Mouse (Mus musculus) MEL (cell line): ENCODE data around the gene Impdh2. TPM values are rescaled to one million over a fixed set of nuclear protein-coding genes. Genes with fewer than 3 reads are reported as not detected.

Experiments
- DNase-seq: peaks from one replicate; pipeline ENCODE4 v3.0.0; 2011; ENCODE audit warnings: low read depth, low spot score
- H3K27ac ChIP-seq: 2 replicates; pipeline ENCODE4 v1.5.1; 2012; ENCODE audit warnings: low read depth, mild to moderate bottlenecking, control low read depth, low read length, moderate library complexity; ENCODE audit not compliant: control insufficient read depth
- H3K27me3 ChIP-seq, 2 experiments: fragments of 150-350 bp in 1 of 2; sonication (generic) in 1 of 2; 2 replicates each; pipeline ENCODE4 v1.6.1; 2012; ENCODE audit warnings: low read length in 2 of 2, mild to moderate bottlenecking in 2 of 2, improper control_type of control experiment in 1 of 2, moderate library complexity in 1 of 2; ENCODE audit not compliant: insufficient read depth in 2 of 2, control insufficient read depth in 1 of 2
- H3K36me3 ChIP-seq, 2 experiments: 2 replicates each; pipeline ENCODE4 v1.6.1; 2012 to 2014; ENCODE audit warnings: low read length in 2 of 2, improper control_type of control experiment in 1 of 2, inconsistent platforms in 1 of 2, mild to moderate bottlenecking in 1 of 2; ENCODE audit not compliant: insufficient read depth in 2 of 2, control insufficient read depth in 1 of 2
- H3K4me1 ChIP-seq, 2 experiments: fragments of 150-350 bp in 1 of 2; sonication (generic) in 1 of 2; 2 replicates each; pipeline ENCODE4 v1.6.1; 2012; ENCODE audit warnings: low read length in 2 of 2, improper control_type of control experiment in 1 of 2, mild to moderate bottlenecking in 1 of 2; ENCODE audit not compliant: insufficient read depth in 2 of 2, control insufficient read depth in 1 of 2
- H3K4me3 ChIP-seq, 2 experiments: fragments of 150-350 bp in 1 of 2; sonication (generic) in 1 of 2; 2 replicates each; pipeline ENCODE4 v1.5.1; 2012; ENCODE audit warnings: low read depth in 2 of 2, low read length in 2 of 2, mild to moderate bottlenecking in 2 of 2, moderate library complexity in 2 of 2, control low read depth in 1 of 2, improper control_type of control experiment in 1 of 2; ENCODE audit not compliant: control insufficient read depth in 1 of 2, insufficient read depth in 1 of 2
- H3K79me2 ChIP-seq: 2 replicates; pipeline ENCODE4 v1.6.1; 2012; ENCODE audit warnings: mild to moderate bottlenecking, low read length, moderate library complexity; ENCODE audit not compliant: control insufficient read depth, poor library complexity, insufficient read depth
- H3K9ac ChIP-seq: 2 replicates; pipeline ENCODE4 v1.6.1; 2012; ENCODE audit warnings: low read depth, mild to moderate bottlenecking, control low read depth, low read length, moderate library complexity; ENCODE audit not compliant: control insufficient read depth, poor library complexity, severe bottlenecking
- H3K9me3 ChIP-seq: fragments of 150-350 bp; sonication (generic); replicated peaks from 2 replicates; pipeline ENCODE4 v1.6.1; 2012; ENCODE audit warnings: mild to moderate bottlenecking, low read length, improper control_type of control experiment, moderate library complexity; ENCODE audit not compliant: insufficient read depth
- BHLHE40 ChIP-seq: IDR thresholded peaks from 2 replicates; pipeline ENCODE4 v1.6.1; 2012; ENCODE audit warnings: low read depth, mild to moderate bottlenecking, inconsistent platforms, low read length, improper control_type of control experiment, borderline replicate concordance
- CHD1 ChIP-seq: IDR thresholded peaks from 2 replicates; pipeline ENCODE4 v1.6.1; 2012; ENCODE audit warnings: low read depth, mild to moderate bottlenecking, inconsistent platforms, low read length, improper control_type of control experiment
- CHD2 ChIP-seq: IDR thresholded peaks from 2 replicates; pipeline ENCODE4 v1.6.1; 2011; ENCODE audit warnings: low read length, improper control_type of control experiment
- CTCF ChIP-seq, 3 experiments: IDR thresholded peaks in 2 of 3; conservative IDR thresholded peaks in 1 of 3; 2 replicates each; pipeline ENCODE4 v1.5.1; 2011 to 2012; ENCODE audit warnings: low read length in 3 of 3, low read depth in 2 of 3, mild to moderate bottlenecking in 2 of 3, improper control_type of control experiment in 1 of 3, inconsistent platforms in 1 of 3, mixed read lengths in 1 of 3, moderate library complexity in 1 of 3; ENCODE audit not compliant: control insufficient read depth in 1 of 3, insufficient read depth in 1 of 3, poor library complexity in 1 of 3, severe bottlenecking in 1 of 3
- E2F4 ChIP-seq: IDR thresholded peaks from 2 replicates; pipeline ENCODE4 v1.6.1; 2011; ENCODE audit warnings: low read depth, low read length, improper control_type of control experiment, borderline replicate concordance
- ELF1 ChIP-seq: IDR thresholded peaks from 2 replicates; pipeline ENCODE4 v1.6.1; 2014; ENCODE audit warnings: low read depth, mild to moderate bottlenecking, inconsistent platforms, low read length, improper control_type of control experiment, moderate library complexity
- GABPA ChIP-seq: IDR thresholded peaks from 2 replicates; pipeline ENCODE4 v1.6.1; 2012; ENCODE audit warnings: low read depth, mild to moderate bottlenecking, inconsistent platforms, low read length, improper control_type of control experiment, moderate library complexity
- GATA1 ChIP-seq: IDR thresholded peaks from 2 replicates; pipeline ENCODE4 v1.6.1; 2011; ENCODE audit warnings: low read depth, low read length, improper control_type of control experiment
- HCFC1 ChIP-seq: IDR thresholded peaks from 2 replicates; pipeline ENCODE4 v1.6.1; 2012; ENCODE audit warnings: low read depth, mild to moderate bottlenecking, inconsistent platforms, low read length, improper control_type of control experiment, moderate library complexity
- MAFK ChIP-seq: IDR thresholded peaks from 2 replicates; pipeline ENCODE4 v1.6.1; 2011; ENCODE audit warnings: low read depth, mild to moderate bottlenecking, low read length, improper control_type of control experiment, borderline replicate concordance
- MAX ChIP-seq: IDR thresholded peaks from 2 replicates; pipeline ENCODE4 v1.6.1; 2011; ENCODE audit warnings: low read length, improper control_type of control experiment
- MAZ ChIP-seq: IDR thresholded peaks from 2 replicates; pipeline ENCODE4 v1.6.1; 2012; ENCODE audit warnings: low read depth, mild to moderate bottlenecking, inconsistent platforms, low read length, improper control_type of control experiment
- MEF2A ChIP-seq: IDR thresholded peaks from 2 replicates; pipeline ENCODE4 v1.6.1; 2014; ENCODE audit warnings: low read depth, mild to moderate bottlenecking, inconsistent platforms, low read length, improper control_type of control experiment; ENCODE audit not compliant: poor library complexity, insufficient replicate concordance, severe bottlenecking; ENCODE audit errors: extremely low read depth
- MXI1 ChIP-seq: IDR thresholded peaks from 2 replicates; pipeline ENCODE4 v1.6.1; 2011; ENCODE audit warnings: mild to moderate bottlenecking, low read depth, low read length, improper control_type of control experiment
- MYC ChIP-seq: IDR thresholded peaks from 2 replicates; pipeline ENCODE4 v1.6.1; 2011; ENCODE audit warnings: low read depth, mild to moderate bottlenecking, low read length, improper control_type of control experiment, moderate library complexity
- NELFE ChIP-seq: IDR thresholded peaks from 2 replicates; pipeline ENCODE4 v1.6.1; 2011; ENCODE audit warnings: low read depth, low read length, improper control_type of control experiment
- POLR2A ChIP-seq, 2 experiments: IDR thresholded peaks; 2 replicates each; pipeline ENCODE4 v1.6.1; 2011 to 2012; ENCODE audit warnings: low read length in 2 of 2, mild to moderate bottlenecking in 2 of 2, control low read depth in 1 of 2, improper control_type of control experiment in 1 of 2, low read depth in 1 of 2, moderate library complexity in 1 of 2; ENCODE audit not compliant: control insufficient read depth in 1 of 2, insufficient read depth in 1 of 2, poor library complexity in 1 of 2
- POLR2AphosphoS5 ChIP-seq: IDR thresholded peaks from 2 replicates; pipeline ENCODE4 v1.6.1; 2012; ENCODE audit warnings: low read depth, borderline replicate concordance, mild to moderate bottlenecking, inconsistent platforms, low read length, moderate library complexity, mixed read lengths
- RAD21 ChIP-seq: IDR thresholded peaks from 2 replicates; pipeline ENCODE4 v1.6.1; 2011; ENCODE audit warnings: mild to moderate bottlenecking, low read depth, low read length, improper control_type of control experiment
- SIN3A ChIP-seq: IDR thresholded peaks from 2 replicates; pipeline ENCODE4 v1.6.1; 2012; ENCODE audit warnings: low read length, improper control_type of control experiment, inconsistent platforms
- SMC3 ChIP-seq: IDR thresholded peaks from 2 replicates; pipeline ENCODE4 v1.6.1; 2011; ENCODE audit warnings: low read depth, low read length, improper control_type of control experiment
- TAL1 ChIP-seq: IDR thresholded peaks from 2 replicates; pipeline ENCODE4 v1.6.1; 2012; ENCODE audit warnings: mild to moderate bottlenecking, inconsistent platforms, low read length, moderate library complexity, mixed read lengths
- TBP ChIP-seq: IDR thresholded peaks from 2 replicates; pipeline ENCODE4 v1.8.0; 2011; ENCODE audit warnings: low read depth, low read length, improper control_type of control experiment
- UBTF ChIP-seq: IDR thresholded peaks from 2 replicates; pipeline ENCODE4 v1.6.1; 2012; ENCODE audit warnings: low read depth, mild to moderate bottlenecking, inconsistent platforms, low read length, improper control_type of control experiment, moderate library complexity, borderline replicate concordance; ENCODE audit not compliant: insufficient read depth
- USF1 ChIP-seq: IDR thresholded peaks from 2 replicates; pipeline ENCODE4 v1.6.1; 2014; ENCODE audit warnings: low read depth, mild to moderate bottlenecking, inconsistent platforms, low read length, improper control_type of control experiment, moderate library complexity
- ZC3H11A ChIP-seq: IDR thresholded peaks from 2 replicates; pipeline ENCODE4 v1.6.1; 2012; ENCODE audit warnings: low read depth, mild to moderate bottlenecking, inconsistent platforms, low read length, improper control_type of control experiment
- ZKSCAN1 ChIP-seq: IDR thresholded peaks from 2 replicates; pipeline ENCODE4 v1.6.1; 2012; ENCODE audit warnings: low read depth, mild to moderate bottlenecking, inconsistent platforms, low read length, improper control_type of control experiment, moderate library complexity
- ZNF384 ChIP-seq: IDR thresholded peaks from 2 replicates; pipeline ENCODE4 v1.6.1; 2012; ENCODE audit warnings: low read depth, mild to moderate bottlenecking, inconsistent platforms, low read length, improper control_type of control experiment
- polyA plus RNA-seq, 2 experiments: library from polyadenylated mRNA; stranded (reverse) in 1 of 2; unstranded in 1 of 2; fragments of >175 nt in 1 of 2; fragments of >200 nt in 1 of 2; gene quantifications; 2 replicates each; pipeline versions ENCODE4 v1.2.1 to v1.2.4; 2012; ENCODE audit warnings: low replicate concordance in 2 of 2, low read depth in 1 of 2; ENCODE audit not compliant: insufficient read length in 2 of 2, insufficient read depth in 1 of 2, missing spikeins in 1 of 2
- total RNA-seq: library from RNA; depleted of rRNA; stranded (reverse); fragments of 300-350 nt; gene quantifications from 2 replicates; pipeline ENCODE4 v1.2.3, GENCODE M21; 2012

Gene Impdh2
- total and polyA plus RNA-seq, 3 experiments, result 519 to 550 TPM; not detected in 1

GRCm38 (mm10) chr9:108570207-108570896 is 10.3 kb downstream of the Impdh2 start:
- H3K79me2 ChIP-seq, result peaks cover 28% of the 10 kb centered on the region
- peaks cover 0 to 12% of the 10 kb centered on the region in 2 experiments for H3K36me3 ChIP-seq
- peak overlapping the region; percentile 59 to 67 for H3K4me3 ChIP-seq
- H3K4me1 ChIP-seq, result peaks cover 0 to 24% of the 10 kb centered on the region in 2 experiments; a peak in 3 of 4 replicates
- TF ChIP-seq TBP (no peak), ZKSCAN1 (no peak; the same call in 1 of the 2 replicates), HCFC1 (peak; percentile 33; the same call in 1 of the 2 replicates), MEF2A (no peak), ZNF384 (no peak), ELF1 (no peak), SMC3 (peak; percentile 84), ZC3H11A (peak; percentile 57), MAFK (no peak), UBTF (no peak), MAX (no peak; the same call in none of the 2 replicates), E2F4 (no peak), POLR2A (IDR thresholded peaks at IDR 0.05; ENCODE audit: control insufficient read depth in 1 of 2, insufficient read depth in 1 of 2, low read depth in 1 of 2, low read length in 2 of 2, poor library complexity in 1 of 2) (0 out of 4 replicates have a peak, but pooled peaks of 1 of the 2 experiments have one; percentile 36), MAZ (no peak), TAL1 (no peak), GABPA (no peak), CTCF (IDR thresholded peaks at IDR 0.05 in 2 of 3, conservative IDR thresholded peaks at IDR 0.05 in 1 of 3; ENCODE audit: control insufficient read depth in 1 of 3, insufficient read depth in 1 of 3, low read depth in 2 of 3, low read length in 3 of 3, poor library complexity in 1 of 3, severe bottlenecking in 1 of 3) (peak; percentile 73 to 83 (median 79)), RAD21 (peak; percentile 56), BHLHE40 (no peak), MYC (no peak), CHD1 (no peak), GATA1 (no peak), CHD2 (no peak), POLR2AphosphoS5 (0 out of 2 replicates have a peak, but pooled peaks have one; percentile 17), MXI1 (no peak), SIN3A (peak; percentile 77; the same call in 1 of the 2 replicates), NELFE (0 out of 2 replicates have a peak, but pooled peaks have one; percentile 35), USF1 (no peak)
- TF ChIP-seq, all 39 proteins: peak for 9
- peak; percentile 94 for DNase-seq
- H3K27ac ChIP-seq, result peak overlapping the region; percentile 35
- peak overlapping the region; percentile 69 for H3K9ac ChIP-seq
- H3K27me3 ChIP-seq, result no peaks in the 10 kb centered on the region
- no peaks in the 10 kb centered on the region for H3K9me3 ChIP-seq
